Mouse (Mus musculus): ENCODE measurements around the gene H3f3b. TPM values are rescaled to one million over a fixed set of nuclear protein-coding genes. Genes with fewer than 3 reads are reported as not detected.
"Not testable (repeated sequence)": the region's sequence is repeated elsewhere in the genome, so short reads cannot be mapped to it uniquely, and the experiment has no call there.

The H3f3b gene
- polyA plus RNA-seq, 1 experiment, result 161 TPM

GRCm38 (mm10) chr11:116021328-116022220 lies 6.2 kb downstream of the H3f3b start:
- no peak overlapping the region for H3K4me3 ChIP-seq (ENCODE audit: extremely low read depth, insufficient read depth, insufficient read length)
- no peak overlapping the region for H3K27ac ChIP-seq (ENCODE audit: insufficient read depth, low read length)
- WGBS, result 71% methylated on average over 6 of the region's 6 CpGs
- H3K27me3 ChIP-seq (ENCODE audit: control insufficient read depth, insufficient read depth, low read length), result no peaks in the 10 kb centered on the region
- no peak for DNase-seq (ENCODE audit: low read depth in 1 of 2, low spot score in 2 of 2)
- TF ChIP-seq CTCF (IDR thresholded peaks at IDR 0.05; ENCODE audit: extremely low read depth, insufficient read depth, insufficient read length, insufficient replicate concordance), result no peak
- TF ChIP-seq POLR2A (IDR thresholded peaks at IDR 0.05; ENCODE audit: low read depth, low read length), result no peak
- H3K36me3 ChIP-seq (ENCODE audit: control insufficient read depth, insufficient read depth, low read length), result peaks cover 18% of the 10 kb centered on the region
- H3K4me1 ChIP-seq (ENCODE audit: control insufficient read depth, insufficient read depth, insufficient read length), result no peaks in the 10 kb centered on the region; the same call in 1 of the 2 replicates

GRCm38 (mm10) chr11:116020519-116020922 lies 7.2 kb downstream of the H3f3b start:
- 22% methylated on average over 1 of the region's 1 CpGs for WGBS
- no peak overlapping the region for H3K27ac ChIP-seq (ENCODE audit: insufficient read depth, low read length)
- no peak for DNase-seq (ENCODE audit: low read depth in 1 of 2, low spot score in 2 of 2)
- no peak overlapping the region for H3K4me3 ChIP-seq (ENCODE audit: extremely low read depth, insufficient read depth, insufficient read length)
- no peak for TF ChIP-seq CTCF (IDR thresholded peaks at IDR 0.05; ENCODE audit: extremely low read depth, insufficient read depth, insufficient read length, insufficient replicate concordance)
- no peaks in the 10 kb centered on the region for H3K27me3 ChIP-seq (ENCODE audit: control insufficient read depth, insufficient read depth, low read length)
- H3K36me3 ChIP-seq (ENCODE audit: control insufficient read depth, insufficient read depth, low read length), result peaks cover 18% of the 10 kb centered on the region
- no peaks in the 10 kb centered on the region; the same call in 1 of the 2 replicates for H3K4me1 ChIP-seq (ENCODE audit: control insufficient read depth, insufficient read depth, insufficient read length)

- Histone ChIP-seq H3K4me1 (ENCODE audit: control insufficient read depth, insufficient read depth, insufficient read length) (no peaks in the 10 kb centered on the region; the same call in 1 of the 2 replicates), H3K4me3 (ENCODE audit: extremely low read depth, insufficient read depth, insufficient read length) (no peak overlapping the region), H3K27me3 (ENCODE audit: control insufficient read depth, insufficient read depth, low read length) (no peaks in the 10 kb centered on the region), H3K36me3 (ENCODE audit: control insufficient read depth, insufficient read depth, low read length) (peaks cover 18% of the 10 kb centered on the region), H3K27ac (ENCODE audit: insufficient read depth, low read length) (no peak overlapping the region)
- DNase-seq (ENCODE audit: low read depth in 1 of 2, low spot score in 2 of 2), result no peak
- TF ChIP-seq CTCF (IDR thresholded peaks at IDR 0.05; ENCODE audit: extremely low read depth, insufficient read depth, insufficient read length, insufficient replicate concordance), result no peak
- WGBS, result 86% methylated on average over 2 of the region's 2 CpGs
Measured at GRCm38 (mm10) chr11:116019976-116020411, 7.8 kb downstream of the H3f3b start.

GRCm38 (mm10) chr11:116019360-116019791 lies 8.4 kb downstream of the H3f3b start:
- Histone ChIP-seq H3K36me3 (ENCODE audit: control insufficient read depth, insufficient read depth, low read length) (peaks cover 18% of the 10 kb centered on the region), H3K4me1 (ENCODE audit: control insufficient read depth, insufficient read depth, insufficient read length) (no peaks in the 10 kb centered on the region), H3K4me3 (ENCODE audit: extremely low read depth, insufficient read depth, insufficient read length) (no peak overlapping the region), H3K27ac (ENCODE audit: insufficient read depth, low read length) (no peak overlapping the region), H3K27me3 (ENCODE audit: control insufficient read depth, insufficient read depth, low read length) (no peaks in the 10 kb centered on the region)
- no peak for TF ChIP-seq CTCF (IDR thresholded peaks at IDR 0.05; ENCODE audit: extremely low read depth, insufficient read depth, insufficient read length, insufficient replicate concordance)
- TF ChIP-seq POLR2A (IDR thresholded peaks at IDR 0.05; ENCODE audit: low read depth, low read length), result no peak
- 95% methylated on average over 1 of the region's 1 CpGs for WGBS
- no peak for DNase-seq (ENCODE audit: low read depth in 1 of 2, low spot score in 2 of 2)

GRCm38 (mm10) chr11:116018867-116019266 lies 8.9 kb downstream of the H3f3b start:
- H3K27me3 ChIP-seq (ENCODE audit: control insufficient read depth, insufficient read depth, low read length); H3K4me3 ChIP-seq (ENCODE audit: extremely low read depth, insufficient read depth, insufficient read length); H3K4me1 ChIP-seq (ENCODE audit: control insufficient read depth, insufficient read depth, insufficient read length); DNase-seq (ENCODE audit: low read depth in 1 of 2, low spot score in 2 of 2); H3K27ac ChIP-seq (ENCODE audit: insufficient read depth, low read length): not testable (repeated sequence)
- WGBS, result 93% methylated on average over 4 of the region's 4 CpGs
- H3K36me3 ChIP-seq (ENCODE audit: control insufficient read depth, insufficient read depth, low read length), result peaks cover 18% of the 10 kb centered on the region

GRCm38 (mm10) chr11:116018106-116018505 lies 9.7 kb downstream of the H3f3b start:
- Histone ChIP-seq H3K4me3 (ENCODE audit: extremely low read depth, insufficient read depth, insufficient read length) (no peak overlapping the region), H3K36me3 (ENCODE audit: control insufficient read depth, insufficient read depth, low read length) (peaks cover 12% of the 10 kb centered on the region), H3K4me1 (ENCODE audit: control insufficient read depth, insufficient read depth, insufficient read length) (peaks cover 1% of the 10 kb centered on the region; the same call in 1 of the 2 replicates), H3K27me3 (ENCODE audit: control insufficient read depth, insufficient read depth, low read length) (no peaks in the 10 kb centered on the region), H3K27ac (ENCODE audit: insufficient read depth, low read length) (no peak overlapping the region)
- 48% methylated on average over 6 of the region's 6 CpGs for WGBS
- no peak for TF ChIP-seq POLR2A (IDR thresholded peaks at IDR 0.05; ENCODE audit: low read depth, low read length)
- TF ChIP-seq CTCF (IDR thresholded peaks at IDR 0.05; ENCODE audit: extremely low read depth, insufficient read depth, insufficient read length, insufficient replicate concordance), result peak; percentile 35; the same call in 1 of the 2 replicates
- DNase-seq (ENCODE audit: low read depth in 1 of 2, low spot score in 2 of 2), result peak in 1 of 2 experiments; percentile 42

GRCm38 (mm10) chr11:116014821-116015220 lies 12.9 kb downstream of the H3f3b start:
- Histone ChIP-seq H3K27me3 (ENCODE audit: control insufficient read depth, insufficient read depth, low read length) (no peaks in the 10 kb centered on the region), H3K4me3 (ENCODE audit: extremely low read depth, insufficient read depth, insufficient read length) (no peak overlapping the region), H3K4me1 (ENCODE audit: control insufficient read depth, insufficient read depth, insufficient read length) (peaks cover 7% of the 10 kb centered on the region), H3K36me3 (ENCODE audit: control insufficient read depth, insufficient read depth, low read length) (peaks cover under 1% of the 10 kb centered on the region; the same call in 1 of the 2 replicates), H3K27ac (ENCODE audit: insufficient read depth, low read length) (no peak overlapping the region)
- WGBS, result 83% methylated on average over 8 of the region's 8 CpGs
- TF ChIP-seq CTCF (IDR thresholded peaks at IDR 0.05; ENCODE audit: extremely low read depth, insufficient read depth, insufficient read length, insufficient replicate concordance) (no peak), POLR2A (IDR thresholded peaks at IDR 0.05; ENCODE audit: low read depth, low read length) (no peak)
- no peak for DNase-seq (ENCODE audit: low read depth in 1 of 2, low spot score in 2 of 2)

Data from spleen, adult 2 months (tissue).